Mouse (Mus musculus) stomach, postnatal 0 days (tissue): ENCODE measurements at regions not wholly inside any gene's neighbourhood (a gene's known extent, or its start where the extent isn't known, plus 50 kb on each side); places are given as distances from the start of the nearest gene placed in this dataset.

Experiments used
- CTCF ChIP-seq: IDR thresholded peaks from 2 replicates; pipeline ENCODE4 v1.5.1; 2016; ENCODE audit warnings: antibody characterized with exemption, low read depth, mild to moderate bottlenecking, moderate library complexity
- EP300 ChIP-seq: optimal IDR thresholded peaks from 2 replicates; pipeline ENCODE3; 2016; ENCODE audit warnings: antibody characterized with exemption

DNA sequence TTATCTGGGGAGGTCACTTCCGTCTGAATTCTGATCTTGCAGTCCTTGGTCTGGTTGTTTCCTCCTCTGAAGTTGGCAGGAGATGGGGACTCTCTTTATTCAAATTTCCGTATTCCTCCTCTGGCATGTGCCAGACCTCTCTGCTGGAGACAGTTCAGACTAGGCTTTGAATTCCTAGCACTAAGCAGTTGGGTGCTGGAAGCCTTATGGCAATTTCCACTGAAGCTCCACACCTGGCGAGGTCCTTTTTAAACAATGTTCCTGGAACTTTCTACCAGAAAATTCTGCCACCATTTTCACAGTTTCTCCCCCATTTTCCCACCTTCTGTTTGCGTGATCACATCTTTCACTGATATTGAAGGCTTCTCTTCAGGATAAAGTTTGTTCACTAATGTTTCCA lies 205.7 kb upstream of the Tyrp1 start:
- TF ChIP-seq CTCF (no peak), EP300 (no peak)
